In the genomic region with DNA sequence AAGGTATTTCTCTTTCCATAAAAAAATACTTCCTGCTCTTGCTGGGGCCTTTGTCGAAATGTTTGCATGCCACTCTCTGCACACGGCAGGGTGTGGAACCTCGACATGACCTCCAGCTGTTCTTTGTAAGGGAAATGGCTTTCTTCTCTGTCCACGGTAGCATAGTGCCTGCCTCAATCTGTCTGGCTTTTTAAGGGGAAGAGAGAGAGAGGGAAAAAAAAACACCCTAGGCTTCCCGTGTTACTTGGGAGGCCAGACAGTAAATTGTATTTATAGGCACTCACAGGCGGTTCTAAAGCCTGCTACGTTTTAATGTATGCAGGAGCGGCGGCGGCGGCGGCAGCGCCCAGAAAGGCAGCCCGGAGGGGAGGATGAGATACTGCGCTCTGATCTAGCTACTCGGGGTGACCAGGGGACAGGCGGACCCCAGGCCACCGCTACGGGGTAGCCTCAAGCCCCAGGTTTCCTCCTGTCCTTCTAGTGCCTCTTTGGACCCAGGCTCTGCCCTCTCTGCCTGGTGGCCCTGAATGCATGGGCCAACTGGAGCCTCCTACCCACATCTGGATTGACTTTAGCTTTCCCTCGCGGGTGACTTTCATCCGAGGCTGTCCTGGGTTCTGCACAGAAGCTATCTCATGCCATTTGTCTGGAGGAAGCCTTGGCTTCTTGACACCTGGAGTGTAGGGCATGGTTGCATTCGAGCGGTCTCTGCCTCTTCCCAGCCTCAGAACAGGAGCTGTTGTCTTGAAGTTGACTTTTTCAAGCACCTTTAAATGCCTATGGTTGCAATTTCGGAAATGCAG, we compare ENCODE assay signal across 9 mouse cellular contexts. TPM values are rescaled to one million over a fixed set of nuclear protein-coding genes. Genes with fewer than 3 reads are reported as not detected.
DNase-seq lines count a peak whose midpoint lies in the region; ATAC-seq lines count a peak whose summit lies in the region.
"Had no signal": no experiment of that assay in that cellular context is flagged by ENCODE, and none has a peak within 500 bp of the region (broad histone marks: within the 10 kb centered on the region; RNA-seq: fewer than 3 reads in every experiment).

No protein-coding gene starts in this region.

- H3K9ac ChIP-seq in heart, embryonic 15.5 days = no peak overlapping the region
- H3K9ac ChIP-seq in embryonic facial prominence, embryonic 13.5 days = no peak overlapping the region
- 0 out of 2 replicates have a peak overlapping the region, but pooled peaks have one; percentile 39 for H3K9ac ChIP-seq in neural tube, embryonic 14.5 days (replicated peaks; ENCODE audit: low read depth, low read length)

- H3K4me2 ChIP-seq in heart, embryonic 15.5 days = peak overlapping the region; percentile 49
- H3K4me2 ChIP-seq in embryonic facial prominence, embryonic 13.5 days = peak overlapping the region; percentile 57
- peak overlapping the region; percentile 38 for H3K4me2 ChIP-seq in neural tube, embryonic 14.5 days (ENCODE audit: low read depth, low read length)

- H3K27me3 ChIP-seq in heart, embryonic 15.5 days = peaks cover 4% of the 10 kb centered on the region; the same call in 1 of the 2 replicates
- 0 out of 2 replicates have a peak, but pooled peaks cover 4% of the 10 kb centered on the region for H3K27me3 ChIP-seq in embryonic facial prominence, embryonic 13.5 days
- H3K27me3 ChIP-seq in limb, embryonic 10.5 days (ENCODE audit: low read depth, poor library complexity, severe bottlenecking) = 0 out of 2 replicates have a peak, but pooled peaks cover 10% of the 10 kb centered on the region
- no peaks in the 10 kb centered on the region for H3K27me3 ChIP-seq in neural tube, embryonic 14.5 days (ENCODE audit: control insufficient read depth, insufficient read depth, low read length)

- WGBS in heart, embryonic 15.5 days = 14% methylated on average over 25 of the region's 25 CpGs
- 6% methylated on average over 25 of the region's 25 CpGs for WGBS in embryonic facial prominence, embryonic 13.5 days
- WGBS in limb, embryonic 10.5 days = 4% methylated on average over 25 of the region's 25 CpGs
- 4% methylated on average over 25 of the region's 25 CpGs for WGBS in neural tube, embryonic 14.5 days

- H3K4me1 ChIP-seq in heart, embryonic 15.5 days (replicated peaks) = peaks cover 37% of the 10 kb centered on the region
- H3K4me1 ChIP-seq in embryonic facial prominence, embryonic 13.5 days = peaks cover 26% of the 10 kb centered on the region
- peaks cover 42% of the 10 kb centered on the region for H3K4me1 ChIP-seq in limb, embryonic 10.5 days
- peaks cover 36% of the 10 kb centered on the region for H3K4me1 ChIP-seq in neural tube, embryonic 14.5 days (ENCODE audit: control insufficient read depth, insufficient read depth, low read length)

- no peak overlapping the region for H3K27ac ChIP-seq in heart, embryonic 15.5 days
- peak overlapping the region; percentile 48; the same call in 1 of the 2 replicates for H3K27ac ChIP-seq in embryonic facial prominence, embryonic 13.5 days
- peak overlapping the region; percentile 87 for H3K27ac ChIP-seq in limb, embryonic 10.5 days
- peak overlapping the region; percentile 55 for H3K27ac ChIP-seq in neural tube, embryonic 14.5 days (ENCODE audit: low read depth, low read length)

- H3K4me3 ChIP-seq in heart, embryonic 15.5 days = 0 out of 2 replicates have a peak overlapping the region, but pooled peaks have one; percentile 13
- peak overlapping the region; percentile 16; the same call in 1 of the 2 replicates for H3K4me3 ChIP-seq in embryonic facial prominence, embryonic 13.5 days
- H3K4me3 ChIP-seq in limb, embryonic 10.5 days = peak overlapping the region; percentile 46
- H3K4me3 ChIP-seq in neural tube, embryonic 14.5 days (ENCODE audit: low read depth, low read length) = no peak overlapping the region

- peaks cover 5% of the 10 kb centered on the region for H3K36me3 ChIP-seq in heart, embryonic 15.5 days
- H3K36me3 ChIP-seq in embryonic facial prominence, embryonic 13.5 days = peaks cover 11% of the 10 kb centered on the region
- 0 out of 2 replicates have a peak, but pooled peaks cover 2% of the 10 kb centered on the region for H3K36me3 ChIP-seq in limb, embryonic 10.5 days
- no peaks in the 10 kb centered on the region for H3K36me3 ChIP-seq in neural tube, embryonic 14.5 days (ENCODE audit: control insufficient read depth, insufficient read depth, low read length)

- no peak; the same call in 1 of the 2 replicates for ATAC-seq in heart, embryonic 15.5 days (replicated peaks; ENCODE audit: insufficient number of reproducible peaks, insufficient read depth, low FRiP score, low read depth)
- no peak for ATAC-seq in embryonic facial prominence, embryonic 13.5 days (ENCODE audit: insufficient number of reproducible peaks, insufficient read depth, low FRiP score, low TSS enrichment, low read depth)
- peak; percentile 62 for ATAC-seq in neural tube, embryonic 14.5 days (ENCODE audit: low read depth)

- no peak for DNase-seq in heart, adult 8-10 months (ENCODE audit: low spot score)
- DNase-seq in limb, embryonic 10.5 days (ENCODE audit: low spot score) = peak; percentile 60
- no peak for DNase-seq in thymus, postnatal 25 days
- no peak for DNase-seq in urinary bladder, postnatal 14 days (ENCODE audit: low spot score)
- DNase-seq in gastrocnemius, postnatal 4 days (ENCODE audit: low spot score in 2 of 2) = no peak

- no peaks in the 10 kb centered on the region; the same call in 1 of the 2 replicates for H3K9me3 ChIP-seq in heart, embryonic 15.5 days (replicated peaks)
- H3K9me3 ChIP-seq in embryonic facial prominence, embryonic 13.5 days = no peaks in the 10 kb centered on the region
- H3K9me3 ChIP-seq in limb, embryonic 10.5 days (replicated peaks) = no peaks in the 10 kb centered on the region
- H3K9me3 ChIP-seq in neural tube, embryonic 14.5 days (ENCODE audit: control insufficient read depth, low read length) = no peaks in the 10 kb centered on the region; the same call in 1 of the 2 replicates

RNA-seq across cellular contexts. Expression of gene Efcab10, which starts 49.5 kb away (rescaled TPM):
- polyA plus RNA-seq in heart, embryonic 15.5 days (2015; fragmentation: Nextera tagmentation; extraction: Ambion mirVana) = 0.26 and 0.44 TPM in 2 replicates
- total RNA-seq in heart, adult 8-10 months (2022) = not detected
- 0.56 and 0.87 TPM in 2 replicates for polyA plus RNA-seq in embryonic facial prominence, embryonic 13.5 days (2015; fragmentation: Nextera tagmentation; extraction: Ambion mirVana)
- 0.39 and 0.83 TPM in 2 replicates for polyA plus RNA-seq in limb, embryonic 10.5 days (2016; fragmentation: Nextera tagmentation; extraction: Ambion mirVana)
- polyA plus RNA-seq in neural tube, embryonic 14.5 days (2014; fragmentation: Nextera tagmentation; extraction: Ambion mirVana) = 1.7 and 2.9 TPM in 2 replicates
- total RNA-seq in gastrocnemius, postnatal 4 days (2021) = not detected
- total RNA-seq: neutrophil, adult 5-6 weeks had no signal
